Mouse (Mus musculus) embryonic facial prominence, embryonic 14.5 days (tissue): ENCODE data around the gene Pde4dip. TPM values are rescaled to one million over a fixed set of nuclear protein-coding genes. Genes with fewer than 3 reads are reported as not detected.

Experiments
- ATAC-seq: fragments of 200-750 bp; cut with Nextera tagmentation; 2 replicates; pipeline ENCODE4 v1.8.0; 2017; ENCODE audit warnings: low read depth, moderate number of reproducible peaks, moderate TSS enrichment
- DNase-seq: peaks from one replicate; pipeline ENCODE4 v3.0.0-alpha.2; 2015; ENCODE audit warnings: low spot score
- H3K27ac ChIP-seq: fragments of 300-500 bp; sonication (generic); replicated peaks from 2 replicates; pipeline ENCODE4 v1.5.1; 2014; ENCODE audit warnings: low read depth, mild to moderate bottlenecking, low read length, moderate library complexity
- H3K27me3 ChIP-seq: fragments of 300-500 bp; sonication (generic); replicated peaks from 2 replicates; pipeline ENCODE4 v1.6.1; 2014; ENCODE audit warnings: low read length; ENCODE audit not compliant: control insufficient read depth, insufficient read depth
- H3K36me3 ChIP-seq: fragments of 300-500 bp; sonication (generic); 2 replicates; pipeline ENCODE4 v1.6.1; 2014; ENCODE audit warnings: low read length, mixed read lengths; ENCODE audit not compliant: control insufficient read depth, insufficient read depth
- H3K4me1 ChIP-seq: fragments of 300-500 bp; sonication (generic); 2 replicates; pipeline ENCODE4 v1.6.1; 2014; ENCODE audit warnings: antibody characterized with exemption, low read length; ENCODE audit not compliant: control insufficient read depth, insufficient read depth
- H3K4me2 ChIP-seq: fragments of 300-500 bp; sonication (generic); 2 replicates; pipeline ENCODE4 v1.6.1; 2014; ENCODE audit warnings: low read depth, mild to moderate bottlenecking, low read length, moderate library complexity, mixed read lengths
- H3K4me3 ChIP-seq: fragments of 300-500 bp; sonication (generic); 2 replicates; pipeline ENCODE4 v1.5.1; 2014; ENCODE audit warnings: low read depth, mild to moderate bottlenecking, low read length
- H3K9ac ChIP-seq: fragments of 300-500 bp; sonication (generic); 2 replicates; pipeline ENCODE4 v1.6.1; 2014; ENCODE audit warnings: low read depth, mild to moderate bottlenecking, low read length, moderate library complexity, mixed read lengths
- H3K9me3 ChIP-seq: fragments of 300-500 bp; sonication (generic); 2 replicates; pipeline ENCODE4 v1.6.1; 2016; ENCODE audit warnings: low read length; ENCODE audit not compliant: control insufficient read depth
- WGBS: fragments of 180-500 bp; shearing (Covaris S2); extraction: QIAGEN DNeasy Blood & Tissue Kit; methylation state at CpG from one replicate; pipeline ENCODE4 v1.1.7; 2014; 5-methylcytosine and 5-hydroxymethylcytosine counted together
- polyA plus RNA-seq: library from polyadenylated mRNA; unstranded; fragments of >200 nt; fragmentation: Nextera tagmentation; extraction: Ambion mirVana; gene quantifications from 2 replicates; pipeline ENCODE4 v1.2.1, GENCODE M21; 2014

Gene Pde4dip
- polyA plus RNA-seq, 1 experiment from 2014 or later = 64.6 TPM

- Histone ChIP-seq H3K4me3 (no peak overlapping the region), H3K27me3 (no peaks in the 10 kb centered on the region), H3K36me3 (no peaks in the 10 kb centered on the region), H3K4me2 (no peak overlapping the region), H3K4me1 (no peaks in the 10 kb centered on the region), H3K9me3 (no peaks in the 10 kb centered on the region), H3K27ac (no peak overlapping the region), H3K9ac (no peak overlapping the region)
- DNase-seq (no peak), ATAC-seq (no peak)
- WGBS = 65% methylated on average over 3 of the region's 3 CpGs
These were observed 158.4 kb downstream of the Pde4dip start for GRCm38 (mm10) chr3:97730131-97730530.

- H3K27me3 ChIP-seq = no peaks in the 10 kb centered on the region
- ATAC-seq (no peak), DNase-seq (no peak)
- no peak overlapping the region for H3K9ac ChIP-seq
- WGBS = 83% methylated on average over 2 of the region's 2 CpGs
- H3K27ac ChIP-seq = no peak overlapping the region
- H3K36me3 ChIP-seq = no peaks in the 10 kb centered on the region
- H3K4me3 ChIP-seq = no peak overlapping the region
- no peak overlapping the region for H3K4me2 ChIP-seq
- H3K9me3 ChIP-seq = peaks cover 14% of the 10 kb centered on the region
- H3K4me1 ChIP-seq = no peaks in the 10 kb centered on the region
These were observed 160.7 kb downstream of the Pde4dip start for GRCm38 (mm10) chr3:97727801-97728200.

- 77% methylated on average over 9 of the region's 9 CpGs for WGBS
- H3K4me1 ChIP-seq = no peaks in the 10 kb centered on the region
- H3K9me3 ChIP-seq = peaks cover 17% of the 10 kb centered on the region
- no peaks in the 10 kb centered on the region for H3K36me3 ChIP-seq
- no peak overlapping the region for H3K4me3 ChIP-seq
- DNase-seq = no peak
- ATAC-seq = no peak
- H3K27me3 ChIP-seq = no peaks in the 10 kb centered on the region
- H3K9ac ChIP-seq = no peak overlapping the region
- no peak overlapping the region for H3K4me2 ChIP-seq
- no peak overlapping the region for H3K27ac ChIP-seq
These were observed 169.4 kb downstream of the Pde4dip start for GRCm38 (mm10) chr3:97719116-97719515.

GRCm38 (mm10) chr3:97715922-97716321 lies 172.6 kb downstream of the Pde4dip start:
- no peak overlapping the region for H3K9ac ChIP-seq
- no peak overlapping the region for H3K27ac ChIP-seq
- H3K27me3 ChIP-seq = no peaks in the 10 kb centered on the region
- no peak for DNase-seq
- H3K4me3 ChIP-seq = no peak overlapping the region
- H3K4me1 ChIP-seq = no peaks in the 10 kb centered on the region
- no peaks in the 10 kb centered on the region for H3K9me3 ChIP-seq
- WGBS = 89% methylated on average over 1 of the region's 1 CpGs
- H3K4me2 ChIP-seq = no peak overlapping the region
- no peak for ATAC-seq
- no peaks in the 10 kb centered on the region for H3K36me3 ChIP-seq

- Histone ChIP-seq H3K27me3 (no peaks in the 10 kb centered on the region), H3K4me1 (no peaks in the 10 kb centered on the region), H3K9me3 (no peaks in the 10 kb centered on the region), H3K36me3 (no peaks in the 10 kb centered on the region), H3K27ac (no peak overlapping the region), H3K4me3 (no peak overlapping the region), H3K4me2 (no peak overlapping the region), H3K9ac (no peak overlapping the region)
- DNase-seq = no peak
- ATAC-seq = no peak
- 47% methylated on average over 5 of the region's 5 CpGs for WGBS
These were observed 177.6 kb downstream of the Pde4dip start for GRCm38 (mm10) chr3:97710881-97711280.

GRCm38 (mm10) chr3:97710134-97710533 lies 178.4 kb downstream of the Pde4dip start:
- Histone ChIP-seq H3K36me3 (no peaks in the 10 kb centered on the region), H3K4me2 (no peak overlapping the region), H3K27me3 (no peaks in the 10 kb centered on the region), H3K9me3 (no peaks in the 10 kb centered on the region), H3K9ac (no peak overlapping the region), H3K4me3 (no peak overlapping the region), H3K4me1 (no peaks in the 10 kb centered on the region), H3K27ac (no peak overlapping the region)
- WGBS = 87% methylated on average over 11 of the region's 11 CpGs
- no peak for DNase-seq
- ATAC-seq = no peak

- no peaks in the 10 kb centered on the region for H3K27me3 ChIP-seq
These were observed 181.9 kb downstream of the Pde4dip start for GRCm38 (mm10) chr3:97706561-97706960.

GRCm38 (mm10) chr3:97705508-97705907 lies 183.0 kb downstream of the Pde4dip start:
- ATAC-seq = no peak

More at GRCm38 (mm10) chr3:97706561-97706960, 181.9 kb downstream of the Pde4dip start:
- Histone ChIP-seq H3K9ac (no peak overlapping the region), H3K4me3 (no peak overlapping the region), H3K4me2 (no peak overlapping the region), H3K27ac (no peak overlapping the region), H3K36me3 (no peaks in the 10 kb centered on the region), H3K4me1 (no peaks in the 10 kb centered on the region), H3K9me3 (no peaks in the 10 kb centered on the region)
- DNase-seq (no peak), ATAC-seq (no peak)
- 88% methylated on average over 4 of the region's 4 CpGs for WGBS

GRCm38 (mm10) chr3:97702448-97703080 lies 185.9 kb downstream of the Pde4dip start:
- no peak overlapping the region for H3K9ac ChIP-seq
- WGBS = 91% methylated on average over 11 of the region's 11 CpGs
- no peaks in the 10 kb centered on the region for H3K9me3 ChIP-seq
- H3K27me3 ChIP-seq = no peaks in the 10 kb centered on the region
- no peaks in the 10 kb centered on the region for H3K36me3 ChIP-seq
- H3K4me2 ChIP-seq = no peak overlapping the region
- ATAC-seq (no peak), DNase-seq (no peak)
- no peak overlapping the region for H3K4me3 ChIP-seq
- no peak overlapping the region for H3K27ac ChIP-seq
- H3K4me1 ChIP-seq = no peaks in the 10 kb centered on the region

More at GRCm38 (mm10) chr3:97705508-97705907, 183.0 kb downstream of the Pde4dip start:
- DNase-seq = no peak
- H3K4me3 ChIP-seq = no peak overlapping the region
- no peaks in the 10 kb centered on the region for H3K36me3 ChIP-seq
- no peaks in the 10 kb centered on the region for H3K4me1 ChIP-seq
- H3K9ac ChIP-seq = no peak overlapping the region
- H3K27me3 ChIP-seq = no peaks in the 10 kb centered on the region
- H3K9me3 ChIP-seq = no peaks in the 10 kb centered on the region
- 94% methylated on average over 3 of the region's 3 CpGs for WGBS
- H3K4me2 ChIP-seq = no peak overlapping the region
- no peak overlapping the region for H3K27ac ChIP-seq
